Mouse (Mus musculus): ENCODE measurements at regions not wholly inside any gene's neighbourhood (a gene's known extent, or its start where the extent isn't known, plus 50 kb on each side); places are given as distances from the start of the nearest gene placed in this dataset.

DNA sequence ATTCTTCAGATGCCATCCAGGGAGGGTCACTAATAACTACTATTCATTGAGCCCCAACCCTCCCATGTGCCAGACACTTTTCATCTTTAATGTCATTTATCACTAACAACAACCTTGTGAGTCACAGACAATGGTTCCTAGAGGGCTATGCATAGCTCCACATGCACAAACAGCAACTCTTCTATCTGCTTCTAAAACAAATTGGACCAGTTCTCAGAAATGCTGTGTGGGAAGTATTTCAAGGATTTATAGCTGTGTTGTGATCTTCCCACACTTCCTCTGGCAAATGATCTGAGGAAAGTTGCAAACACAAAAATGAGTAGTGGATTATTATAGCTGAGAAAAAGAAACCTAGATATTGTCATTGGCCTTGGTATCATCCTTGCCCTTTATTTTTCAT is 474.3 kb upstream of the Arrdc3 start:
- TF ChIP-seq EP300 (IDR thresholded peaks at IDR 0.05; ENCODE audit: low read depth in 1 of 2, low read length in 2 of 2) (no peak), POLR2A (IDR thresholded peaks at IDR 0.05; ENCODE audit: control insufficient read depth in 1 of 2, insufficient read depth in 1 of 2, low read depth in 1 of 2, low read length in 2 of 2, poor library complexity in 1 of 2) (no peak), KAT2A (conservative IDR thresholded peaks at IDR 0.05; ENCODE audit: low read depth, low read length) (no peak), TBP (IDR thresholded peaks at IDR 0.05; ENCODE audit: low read depth, low read length) (no peak), BHLHE40 (IDR thresholded peaks at IDR 0.05; ENCODE audit: borderline replicate concordance, low read depth, low read length) (no peak), JUND (IDR thresholded peaks at IDR 0.05; ENCODE audit: low read depth, low read length) (no peak), CTCF (IDR thresholded peaks at IDR 0.05 in 2 of 3, conservative IDR thresholded peaks at IDR 0.05 in 1 of 3; ENCODE audit: control insufficient read depth in 1 of 3, insufficient read depth in 1 of 3, low read depth in 2 of 3, low read length in 3 of 3, poor library complexity in 1 of 3, severe bottlenecking in 1 of 3) (no peak)

Data from MEL (cell line).